Mouse (Mus musculus) heart, postnatal 36 days (tissue): ENCODE data around the gene Cacnb3. TPM values are rescaled to one million over a fixed set of nuclear protein-coding genes. Genes with fewer than 3 reads are reported as not detected.

Source experiments
- DNase-seq, 2 experiments: peaks; one replicate each; pipeline ENCODE4 v3.0.0; 2021 to 2022
- intact Hi-C: fragments of 180-260 bp; cut with DNase I; formaldehyde crosslinking; loops from one replicate; pipeline ENCODE4 v1.15.1; 2025
- total RNA-seq, 2 experiments: library from RNA; stranded (reverse); gene quantifications; 2 replicates each; pipeline ENCODE4 v1.2.3; 2021

Cacnb3 gene
- total RNA-seq, 2 experiments from 2014 or later = 3.3 to 4.0 TPM

DNA sequence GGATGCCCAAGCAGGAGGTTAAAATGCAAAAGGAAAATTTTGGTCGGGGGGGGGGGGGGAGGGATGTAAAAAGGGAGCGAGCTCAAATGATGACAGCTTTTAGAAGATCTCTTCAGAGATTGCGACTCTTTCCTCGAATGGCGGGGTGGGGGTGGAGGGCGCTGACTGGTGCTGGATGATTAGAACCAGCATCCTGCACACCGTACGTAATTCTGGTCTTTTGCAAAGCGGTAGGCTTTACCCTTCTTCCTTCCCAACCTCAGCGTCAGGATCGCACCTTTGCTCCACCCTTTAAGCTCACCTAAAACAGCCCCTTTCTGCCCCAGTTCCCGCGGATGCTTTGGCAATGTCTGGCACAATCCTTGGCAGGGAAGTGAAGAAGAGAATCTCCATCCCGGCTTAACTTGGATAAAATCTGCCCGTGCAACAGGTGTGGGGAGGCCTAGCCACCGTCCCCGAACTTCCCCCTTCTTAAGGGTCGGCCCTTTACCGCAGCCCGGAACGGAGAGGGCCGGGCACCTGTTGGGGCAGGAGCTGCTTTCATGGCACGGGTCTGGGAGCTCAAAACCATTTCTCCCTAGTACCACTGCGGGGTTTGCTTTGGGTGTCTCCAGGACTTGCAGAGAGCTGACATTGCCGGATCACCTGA, 3.3 kb downstream of the Cacnb3 start:
- DNase-seq = no peak
- intact Hi-C loops = loop anchor here (2.0 kb wide), 1 partner anchor 29 kb away; the partner anchor contains the start of gene Ddx23

DNA sequence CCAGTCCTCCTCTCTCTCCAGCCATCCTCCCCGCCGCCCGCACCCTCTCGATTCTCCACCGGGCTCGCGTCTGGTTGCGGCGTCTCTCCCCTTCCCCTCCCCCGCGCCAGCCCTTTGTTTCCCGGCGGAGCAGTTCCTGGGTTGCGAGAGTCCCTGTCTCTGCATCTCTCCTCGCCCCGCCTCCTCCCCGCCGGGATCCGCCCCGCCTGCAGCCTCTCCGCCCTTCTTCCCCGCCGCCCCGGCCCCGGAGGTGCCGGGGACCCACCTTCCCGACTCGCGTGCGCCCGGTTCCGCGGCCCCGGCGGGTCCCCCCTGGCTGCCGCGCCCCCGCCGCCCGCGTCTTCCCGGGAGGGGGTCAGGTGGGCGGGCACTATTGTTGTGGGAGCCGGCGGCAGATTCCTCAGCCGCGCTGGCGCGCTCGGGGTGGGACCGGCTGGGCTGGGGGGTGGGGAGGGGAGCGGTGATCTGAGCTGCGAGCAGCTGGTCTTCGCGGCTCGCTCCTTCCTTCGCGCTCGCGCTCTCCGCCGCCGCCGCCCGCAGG, 4.0 kb downstream of the Cacnb3 start:
- intact Hi-C loops = loop anchor here (2.0 kb wide), 1 partner anchor 28 kb away; the partner anchor contains the start of gene Ddx23
- peak; percentile 80 to 83 for DNase-seq

DNA sequence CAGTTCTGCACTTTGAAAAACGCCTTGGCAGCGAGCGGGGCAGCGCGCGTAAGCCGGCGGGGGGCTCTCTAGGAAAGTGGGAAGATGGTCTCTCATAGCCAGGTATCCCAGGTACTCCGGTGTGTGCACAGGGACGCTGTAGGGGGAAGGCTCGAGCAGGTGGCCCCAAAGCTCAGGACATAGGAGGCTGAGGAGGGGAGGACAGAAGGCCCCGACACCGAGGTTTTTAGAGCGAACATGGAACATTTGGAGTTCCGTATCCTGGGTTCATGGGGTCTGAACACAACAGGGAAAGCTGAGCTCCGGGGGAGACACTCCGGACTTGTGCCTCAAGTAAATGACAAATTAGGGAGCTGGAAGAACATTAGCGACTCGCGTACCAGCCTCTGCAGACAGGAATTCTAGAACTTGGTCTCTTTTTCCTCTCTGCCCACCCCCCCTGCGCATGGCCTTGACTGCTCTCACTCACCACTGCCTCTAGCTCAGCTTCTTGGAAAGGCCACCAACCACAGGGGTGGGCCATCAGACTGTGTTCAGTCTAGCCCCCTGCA, 4.7 kb downstream of the Cacnb3 start:
- intact Hi-C loops = loop anchor here (2.0 kb wide), 1 partner anchor 27 kb away; the partner anchor contains the start of gene Ddx23
- no peak for DNase-seq

DNA sequence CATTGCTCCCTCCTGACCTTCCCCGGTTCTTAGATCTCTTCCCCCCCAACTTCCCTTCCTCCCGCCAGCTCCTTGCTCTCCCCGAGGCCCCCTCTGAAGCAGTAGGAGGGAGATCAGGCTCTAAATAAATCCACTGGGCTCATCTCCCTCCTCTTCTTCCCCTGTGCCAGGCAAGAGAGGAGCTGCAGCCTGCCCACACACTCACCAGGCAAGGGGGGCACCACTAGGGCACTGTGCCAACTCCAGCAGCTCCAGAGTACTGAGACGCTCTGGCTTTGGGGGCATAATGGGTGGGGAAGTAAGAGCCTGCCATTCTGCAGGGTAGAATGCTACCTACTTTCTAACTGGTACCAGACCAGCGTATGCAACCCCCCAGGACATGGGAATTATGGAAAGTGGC, 5.9 kb downstream of the Cacnb3 start:
- DNase-seq = no peak
- intact Hi-C loops = no loop called here

DNA sequence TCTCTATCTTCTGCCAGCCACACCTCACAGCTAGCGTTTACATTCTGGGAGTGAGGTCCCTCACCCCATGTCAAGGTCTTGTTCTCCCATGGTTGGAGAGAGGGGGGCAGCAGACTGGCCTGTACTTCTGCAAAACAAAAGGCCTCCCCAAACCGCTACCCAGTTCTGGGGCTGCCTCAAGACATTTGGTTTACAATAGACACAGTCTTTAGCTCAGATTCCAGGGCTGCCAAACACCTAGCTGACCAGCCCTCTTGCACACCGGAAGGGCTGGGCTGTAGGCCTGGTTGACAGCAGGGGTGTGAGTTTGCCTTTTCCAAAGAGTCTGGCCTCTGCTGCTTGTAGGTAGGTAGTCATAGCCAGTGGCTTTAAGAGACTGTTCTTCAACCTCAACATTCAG, 6.5 kb downstream of the Cacnb3 start:
- intact Hi-C loops = no loop called here

DNA sequence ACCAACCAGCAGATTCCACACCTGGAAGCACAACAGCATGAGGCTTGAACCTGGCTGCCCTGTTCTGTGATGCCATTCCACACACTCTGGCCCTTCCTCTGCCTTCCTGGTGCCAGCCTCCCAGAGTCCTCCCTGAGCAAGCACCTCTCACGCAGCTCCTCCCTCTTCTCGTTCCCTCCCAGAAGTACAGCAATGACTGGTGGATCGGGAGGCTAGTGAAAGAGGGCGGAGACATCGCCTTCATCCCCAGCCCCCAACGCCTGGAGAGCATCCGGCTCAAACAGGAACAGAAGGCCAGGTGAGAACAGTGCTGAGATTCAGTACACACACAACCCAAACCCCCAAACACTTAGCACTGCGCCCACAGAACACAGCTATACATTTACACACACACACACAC, 9.5 kb downstream of the Cacnb3 start:
- DNase-seq = no peak
- intact Hi-C loops = no loop called here

More for the DNA sequence above, 6.5 kb downstream of the Cacnb3 start:
- no peak for DNase-seq

DNA sequence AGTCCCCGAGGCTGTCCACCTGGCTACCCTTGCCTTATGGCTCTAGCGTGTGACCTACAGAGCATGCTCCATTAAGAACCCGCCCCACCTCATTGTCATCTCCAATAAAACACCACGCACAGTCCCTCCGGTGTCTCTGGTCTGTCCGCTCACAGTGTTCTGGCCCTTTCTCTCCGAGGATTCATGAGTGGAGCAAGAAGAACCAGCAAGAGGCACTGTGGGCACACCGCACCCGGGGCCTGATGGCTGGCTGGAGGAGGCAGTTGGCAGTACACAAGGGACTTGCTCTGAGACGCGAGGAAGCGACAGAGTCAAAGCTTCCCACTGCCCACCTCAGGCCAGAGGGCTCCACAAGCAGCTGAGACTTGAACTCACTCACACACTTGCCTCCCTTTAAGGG, 13.8 kb downstream of the Cacnb3 start:
- intact Hi-C loops = no loop called here
- no peak for DNase-seq

DNA sequence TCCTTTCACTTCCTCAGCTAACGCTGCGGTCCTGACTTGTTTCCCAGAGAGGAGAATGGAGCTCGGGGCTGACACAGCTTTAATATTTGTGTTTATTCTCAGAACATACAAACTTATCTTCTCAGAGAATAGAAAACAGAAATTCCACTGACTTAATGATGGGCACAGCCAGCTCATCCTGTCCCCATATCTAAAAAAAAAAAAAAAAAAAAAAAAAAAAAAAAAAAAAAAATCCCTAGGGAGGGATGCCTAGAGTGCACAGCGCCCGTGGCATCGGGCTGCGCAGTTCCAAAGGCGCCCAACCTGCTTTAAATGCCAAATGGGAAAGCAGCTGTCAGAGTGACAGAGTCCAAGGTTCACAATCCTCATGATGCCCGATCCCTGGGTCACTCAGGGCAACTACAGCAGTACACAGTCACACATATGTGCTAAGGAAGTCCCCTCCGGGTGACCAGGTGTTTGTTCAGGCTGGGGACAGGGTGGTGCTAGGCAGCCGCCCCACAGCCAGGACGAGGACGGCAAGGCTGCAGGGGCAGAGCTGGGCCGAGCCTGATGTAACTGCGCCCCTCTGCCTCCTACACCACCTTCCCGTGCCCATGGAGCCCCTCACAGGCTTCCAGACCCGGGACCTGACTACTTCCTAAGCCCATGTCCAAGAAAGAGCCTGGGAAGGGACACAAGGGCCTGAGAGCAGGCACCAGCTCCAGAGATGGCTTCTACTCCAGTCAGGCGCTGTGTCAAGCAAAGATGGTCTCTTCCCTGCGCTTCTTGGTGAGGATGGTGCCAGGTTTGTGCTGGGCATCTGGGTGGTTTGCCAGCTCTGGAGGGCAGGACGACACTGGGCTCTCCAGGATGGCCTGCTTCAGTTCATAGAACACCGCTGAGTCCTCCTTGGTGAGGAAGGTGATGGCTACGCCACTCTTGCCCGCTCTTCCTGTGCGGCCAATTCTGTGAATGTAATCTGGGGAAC, 14.7 kb downstream of the Cacnb3 start:
- intact Hi-C loops = no loop called here
- no peak for DNase-seq

DNA sequence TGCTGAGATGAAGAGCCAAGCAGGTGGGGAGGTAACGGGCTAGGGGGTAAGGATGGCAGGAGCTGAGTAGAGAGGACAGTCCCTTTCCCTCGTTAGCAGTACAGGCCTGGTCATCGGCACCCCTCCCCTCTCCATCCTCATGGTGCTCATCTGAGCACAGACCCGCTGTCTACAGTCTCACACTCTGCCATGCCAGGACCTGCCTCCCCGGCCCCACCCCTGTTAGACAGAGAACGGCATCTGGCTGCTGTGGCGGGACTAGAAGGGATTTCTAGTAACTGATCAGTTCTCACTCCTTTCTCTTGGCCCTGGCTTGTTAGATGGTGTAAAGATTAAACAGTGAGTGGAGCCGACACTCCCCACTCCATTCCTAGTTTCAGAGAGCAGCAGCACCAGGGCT, 16.1 kb downstream of the Cacnb3 start:
- no peak for DNase-seq
- intact Hi-C loops = no loop called here

DNA sequence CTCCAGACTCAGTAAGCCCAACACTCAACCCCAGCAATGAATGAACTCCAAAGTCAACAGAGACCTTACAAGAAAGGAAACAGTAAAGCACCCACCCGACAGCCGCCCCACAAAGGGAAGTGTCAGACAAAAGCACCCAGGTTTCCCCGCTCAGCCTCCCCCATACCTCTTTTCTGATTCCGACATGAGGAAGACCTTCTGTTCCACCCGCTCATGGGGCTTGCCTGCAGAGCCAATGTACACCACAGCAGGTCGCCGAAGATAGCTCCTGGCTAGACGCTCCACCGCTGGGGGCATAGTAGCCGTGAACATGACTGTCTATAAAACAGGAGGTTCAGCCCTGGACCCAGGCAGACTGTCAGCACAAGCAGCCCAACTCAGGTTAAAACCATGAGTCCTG, 16.7 kb downstream of the Cacnb3 start:
- DNase-seq = no peak
- intact Hi-C loops = no loop called here

DNA sequence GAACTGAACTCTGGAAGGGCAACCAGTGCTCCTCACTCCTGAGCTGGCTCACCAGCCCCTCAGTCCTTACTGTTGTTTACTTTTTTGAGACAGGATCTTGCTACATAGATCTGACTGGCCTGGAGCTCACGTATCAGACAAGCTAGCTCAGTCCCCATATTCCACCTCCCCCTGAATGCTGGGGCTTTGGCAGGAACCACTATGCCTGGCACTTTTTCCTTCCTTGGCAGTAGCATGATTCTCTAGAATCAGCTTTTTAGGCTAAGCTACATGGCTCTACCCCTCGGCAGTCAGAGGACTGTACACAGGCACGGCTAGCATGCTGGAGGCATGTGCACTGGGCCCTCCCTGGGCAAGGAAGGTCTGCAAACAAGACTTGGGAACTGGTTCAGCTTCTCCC, 17.4 kb downstream of the Cacnb3 start:
- intact Hi-C loops = no loop called here
- no peak for DNase-seq

DNA sequence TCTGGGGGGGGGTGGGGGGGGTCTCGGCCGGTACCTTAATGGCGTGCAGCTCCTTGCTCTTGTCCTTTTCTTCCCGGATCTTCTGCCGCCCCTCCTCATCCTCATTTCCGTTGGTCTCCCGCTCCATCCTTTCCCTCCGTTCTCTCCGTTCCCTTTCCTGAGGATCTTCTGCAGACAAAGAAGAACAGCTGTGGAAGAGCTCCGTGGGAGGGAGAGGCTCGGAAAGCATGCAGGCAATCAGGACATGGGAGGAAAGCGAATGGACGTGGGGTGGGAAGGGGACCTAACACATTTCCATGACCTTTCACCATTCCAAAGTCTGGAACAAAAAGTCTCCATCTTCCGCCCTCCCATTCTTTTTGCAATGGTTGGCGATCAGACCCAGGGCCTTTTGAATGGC, 20.8 kb downstream of the Cacnb3 start:
- intact Hi-C loops = no loop called here
- DNase-seq = no peak

DNA sequence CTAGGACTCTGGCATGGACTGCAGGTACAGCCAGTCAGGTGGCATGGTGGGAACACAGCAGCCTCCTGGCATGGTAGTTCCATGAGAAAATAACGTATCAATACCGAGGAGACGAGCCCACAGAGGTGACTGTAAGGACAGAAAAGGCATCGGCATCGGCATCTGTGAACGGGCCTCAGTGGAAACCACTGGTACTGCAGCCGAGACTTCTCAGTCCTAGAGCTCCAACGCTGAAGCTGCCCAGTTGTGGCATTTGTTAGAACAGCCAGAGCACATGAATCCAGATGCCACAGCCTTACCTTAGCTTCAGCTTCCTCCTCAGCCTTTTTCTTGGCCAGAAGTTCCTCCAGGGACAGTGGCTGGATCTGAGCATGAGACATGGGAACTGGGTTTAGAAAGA, 21.5 kb downstream of the Cacnb3 start:
- DNase-seq = no peak
- intact Hi-C loops = no loop called here

DNA sequence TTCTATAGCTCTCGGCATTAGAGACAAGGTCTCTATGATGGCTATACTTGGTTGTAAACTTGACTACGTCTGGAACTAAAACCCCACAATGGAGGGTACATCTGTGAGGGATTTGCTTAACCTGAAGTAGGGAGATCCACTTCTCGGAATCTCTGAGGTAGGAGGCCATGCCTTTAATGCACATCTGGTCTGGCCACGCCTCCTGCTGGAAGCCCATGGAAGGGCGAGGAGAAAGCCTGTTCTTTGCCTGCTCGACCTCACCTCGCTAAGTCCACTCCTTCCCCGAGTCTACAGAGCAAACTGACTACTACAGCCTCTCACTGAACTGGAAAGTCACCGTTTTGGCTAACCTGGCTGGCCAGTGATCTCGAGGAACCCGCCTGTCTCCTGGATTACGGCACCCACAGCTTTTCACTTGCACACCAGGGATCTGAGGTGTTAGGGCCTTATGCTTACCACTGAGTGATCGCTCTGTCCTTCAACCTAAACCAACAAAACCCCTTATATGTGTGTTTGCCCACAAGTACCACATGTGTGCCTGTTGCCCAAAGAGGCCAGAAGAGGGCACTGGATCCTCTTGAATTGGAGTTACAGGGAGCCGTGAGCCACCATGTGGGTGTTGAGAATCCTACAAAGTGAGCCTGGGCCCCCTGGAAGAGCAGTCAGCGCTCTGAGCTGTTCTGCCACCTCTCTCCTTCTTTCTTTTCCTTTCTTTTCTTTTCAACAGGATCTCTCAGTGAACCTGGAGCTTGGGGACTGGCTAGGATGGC, 26.5 kb downstream of the Cacnb3 start:
- intact Hi-C loops = no loop called here
- DNase-seq = no peak

DNA sequence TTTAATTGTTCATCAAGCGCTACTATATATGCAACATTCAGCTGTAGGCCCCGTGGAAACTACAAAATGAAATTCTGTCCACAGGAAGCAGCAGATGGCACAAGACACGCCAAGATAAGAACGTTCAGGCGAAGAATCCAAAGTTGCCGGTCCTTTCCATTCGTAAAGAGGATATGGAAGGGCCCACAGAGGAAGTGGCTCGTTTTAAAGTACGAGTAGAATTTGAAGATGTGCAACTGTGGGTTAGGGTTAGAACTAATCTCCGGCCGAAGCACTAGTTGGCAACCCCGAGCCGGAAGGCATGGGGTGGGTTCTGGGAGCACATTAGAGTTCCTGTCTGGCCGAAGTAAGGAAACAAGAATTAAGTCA, 31.5 kb downstream of the Cacnb3 start:
- DNase-seq = no peak
- intact Hi-C loops = loop anchor here (1.0 to 2.0 kb wide), 2 partner anchors 27 to 169 kb away; partner anchors contain the start of gene Prkag1

DNA sequence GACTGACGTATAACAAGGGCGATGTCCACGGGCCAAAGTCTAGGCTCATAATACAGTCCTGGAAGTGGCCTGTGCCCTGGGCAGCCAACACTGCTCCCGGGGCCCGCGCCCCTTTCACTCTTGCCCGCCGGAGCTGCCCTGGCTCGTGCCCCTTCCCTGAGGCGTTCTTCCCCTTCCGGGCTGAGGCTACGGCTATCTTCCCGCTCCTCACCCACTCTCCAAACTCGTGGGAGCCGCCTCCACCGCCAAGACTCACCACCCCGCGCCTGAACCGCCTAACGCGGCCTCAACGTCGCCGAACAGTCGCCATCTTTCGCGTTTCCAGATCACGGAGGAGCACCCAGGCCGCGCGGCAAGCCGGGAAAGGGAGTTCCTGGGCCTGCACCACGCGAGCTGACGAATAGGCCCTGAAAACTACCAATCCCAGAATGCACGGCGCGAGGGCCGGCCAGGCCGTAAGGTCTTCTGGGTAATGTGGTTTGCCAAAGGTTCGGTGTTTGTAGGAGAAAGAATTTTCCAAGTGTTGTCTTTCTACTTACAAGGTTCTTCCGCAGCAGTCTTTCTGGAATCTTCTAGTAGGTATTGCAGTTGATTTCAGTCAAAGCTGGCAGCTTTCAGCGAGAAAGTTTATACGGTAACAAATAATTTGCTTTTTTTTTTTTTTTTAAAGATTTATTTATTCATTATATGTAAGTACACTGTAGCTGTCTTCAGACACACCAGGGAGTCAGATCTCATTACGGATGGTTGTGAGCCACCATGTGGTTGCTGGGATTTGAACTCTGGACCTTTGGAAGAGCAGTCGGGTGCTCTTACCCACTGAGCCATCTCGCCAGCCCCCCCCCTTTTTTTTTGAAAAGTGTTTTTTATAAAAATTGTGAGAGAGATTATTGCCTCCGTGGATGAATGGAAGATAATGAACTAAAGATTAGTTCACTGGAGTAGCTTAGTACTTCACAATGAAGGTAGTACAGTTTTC, 32.2 kb downstream of the Cacnb3 start, which contains the start of gene Ddx23:
Gene Ddx23 (minus strand): TSS at position 328 of the 979 bp plus-strand sequence.
- peak; percentile 92 to 93 for DNase-seq
- intact Hi-C loops = loop anchor here (1.0 to 2.0 kb wide), 2 partner anchors 28 to 168 kb away; partner anchors contain the start of gene Prkag1

DNA sequence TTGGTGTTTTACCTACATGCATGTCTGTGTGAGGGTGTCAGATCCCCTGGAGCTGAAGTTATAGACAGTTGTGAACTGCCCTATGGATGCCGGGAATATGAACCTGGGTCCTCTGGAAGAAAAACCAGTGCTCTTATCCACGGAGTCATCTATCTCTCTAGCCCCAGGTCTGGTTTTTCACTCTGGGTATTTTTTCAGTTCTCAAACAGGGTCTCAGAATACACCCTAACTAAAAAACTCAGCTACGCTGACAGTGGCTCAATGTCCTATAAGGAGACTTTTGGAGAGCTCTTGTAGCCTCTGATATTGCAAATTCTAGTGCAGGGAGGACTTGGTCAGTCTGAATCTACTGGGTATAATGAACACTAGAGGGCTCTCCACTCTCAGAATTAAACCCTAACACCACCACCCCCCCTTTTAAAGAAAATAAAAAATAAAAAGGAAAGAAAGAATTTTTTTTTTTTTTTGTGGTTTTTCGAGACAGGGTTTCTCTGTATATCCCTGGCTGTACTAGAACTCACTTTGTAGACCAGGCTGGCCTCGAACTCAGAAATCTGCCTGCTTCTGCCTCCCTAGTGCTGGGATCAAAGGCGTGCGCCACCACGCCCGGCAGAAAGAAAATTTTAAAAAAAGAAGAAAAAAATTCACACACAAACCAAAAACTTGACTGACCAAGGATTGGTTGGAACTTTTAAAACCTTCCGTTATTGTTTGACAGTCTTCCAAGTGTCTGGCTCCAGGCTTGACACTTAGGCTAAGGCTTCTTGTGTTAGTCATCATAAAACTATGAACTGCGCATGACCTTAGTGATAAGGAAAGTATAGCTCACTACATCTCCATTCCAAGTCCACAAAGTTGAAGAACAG, 33.6 kb downstream of the Cacnb3 start:
- DNase-seq = no peak

DNA sequence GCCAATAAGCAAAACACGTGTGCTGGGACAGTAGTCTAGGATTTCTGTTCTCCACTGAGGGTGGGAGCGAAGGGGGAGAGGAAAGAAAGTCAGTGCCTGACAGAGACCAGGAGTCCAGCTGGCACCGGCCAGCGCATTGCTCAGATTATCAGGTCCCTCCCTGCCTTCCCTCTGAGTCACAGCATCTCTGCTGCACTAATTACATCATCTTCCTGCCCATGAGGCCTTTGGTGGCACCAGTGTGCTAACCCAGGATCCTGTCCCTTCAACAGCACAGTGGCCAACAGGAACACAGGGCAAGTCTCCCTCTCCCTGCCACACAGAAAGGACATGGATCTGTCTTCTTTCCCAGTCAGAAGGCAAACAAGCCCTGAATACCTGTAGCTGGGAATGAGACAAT, 42.0 kb downstream of the Cacnb3 start:
- intact Hi-C loops = no loop called here
- DNase-seq = peak in 1 of 2 experiments; percentile 37

More for the DNA sequence above, 33.6 kb downstream of the Cacnb3 start:
- intact Hi-C loops = loop anchor here (1.0 to 2.0 kb wide), 2 partner anchors 35 to 135 kb away; no protein-coding TSS in a partner anchor
